Mouse (Mus musculus) MEL (cell line): Measurements from ENCODE around the gene Gm42688. TPM values are rescaled to one million over a fixed set of nuclear protein-coding genes. Genes with fewer than 3 reads are reported as not detected.

Experiments used
- DNase-seq: peaks from one replicate; pipeline ENCODE4 v3.0.0; 2011; ENCODE audit warnings: low read depth, low spot score
- H3K27ac ChIP-seq: 2 replicates; pipeline ENCODE4 v1.5.1; 2012; ENCODE audit warnings: low read depth, mild to moderate bottlenecking, control low read depth, low read length, moderate library complexity; ENCODE audit not compliant: control insufficient read depth
- H3K27me3 ChIP-seq, 2 experiments: fragments of 150-350 bp in 1 of 2; sonication (generic) in 1 of 2; 2 replicates each; pipeline ENCODE4 v1.6.1; 2012; ENCODE audit warnings: low read length in 2 of 2, mild to moderate bottlenecking in 2 of 2, improper control_type of control experiment in 1 of 2, moderate library complexity in 1 of 2; ENCODE audit not compliant: insufficient read depth in 2 of 2, control insufficient read depth in 1 of 2
- H3K36me3 ChIP-seq, 2 experiments: 2 replicates each; pipeline ENCODE4 v1.6.1; 2012 to 2014; ENCODE audit warnings: low read length in 2 of 2, improper control_type of control experiment in 1 of 2, inconsistent platforms in 1 of 2, mild to moderate bottlenecking in 1 of 2; ENCODE audit not compliant: insufficient read depth in 2 of 2, control insufficient read depth in 1 of 2
- H3K4me1 ChIP-seq, 2 experiments: fragments of 150-350 bp in 1 of 2; sonication (generic) in 1 of 2; 2 replicates each; pipeline ENCODE4 v1.6.1; 2012; ENCODE audit warnings: low read length in 2 of 2, improper control_type of control experiment in 1 of 2, mild to moderate bottlenecking in 1 of 2; ENCODE audit not compliant: insufficient read depth in 2 of 2, control insufficient read depth in 1 of 2
- H3K4me3 ChIP-seq, 2 experiments: fragments of 150-350 bp in 1 of 2; sonication (generic) in 1 of 2; 2 replicates each; pipeline ENCODE4 v1.5.1; 2012; ENCODE audit warnings: low read depth in 2 of 2, low read length in 2 of 2, mild to moderate bottlenecking in 2 of 2, moderate library complexity in 2 of 2, control low read depth in 1 of 2, improper control_type of control experiment in 1 of 2; ENCODE audit not compliant: control insufficient read depth in 1 of 2, insufficient read depth in 1 of 2
- H3K79me2 ChIP-seq: 2 replicates; pipeline ENCODE4 v1.6.1; 2012; ENCODE audit warnings: mild to moderate bottlenecking, low read length, moderate library complexity; ENCODE audit not compliant: control insufficient read depth, poor library complexity, insufficient read depth
- H3K9ac ChIP-seq: 2 replicates; pipeline ENCODE4 v1.6.1; 2012; ENCODE audit warnings: low read depth, mild to moderate bottlenecking, control low read depth, low read length, moderate library complexity; ENCODE audit not compliant: control insufficient read depth, poor library complexity, severe bottlenecking
- H3K9me3 ChIP-seq: fragments of 150-350 bp; sonication (generic); replicated peaks from 2 replicates; pipeline ENCODE4 v1.6.1; 2012; ENCODE audit warnings: mild to moderate bottlenecking, low read length, improper control_type of control experiment, moderate library complexity; ENCODE audit not compliant: insufficient read depth
- BHLHE40 ChIP-seq: IDR thresholded peaks from 2 replicates; pipeline ENCODE4 v1.6.1; 2012; ENCODE audit warnings: low read depth, mild to moderate bottlenecking, inconsistent platforms, low read length, improper control_type of control experiment, borderline replicate concordance
- CHD1 ChIP-seq: IDR thresholded peaks from 2 replicates; pipeline ENCODE4 v1.6.1; 2012; ENCODE audit warnings: low read depth, mild to moderate bottlenecking, inconsistent platforms, low read length, improper control_type of control experiment
- EP300 ChIP-seq, 2 experiments: IDR thresholded peaks; 2 replicates each; pipeline ENCODE4 v1.6.1; 2011; ENCODE audit warnings: improper control_type of control experiment in 2 of 2, low read length in 2 of 2, low read depth in 1 of 2, mild to moderate bottlenecking in 1 of 2
- ETS1 ChIP-seq: IDR thresholded peaks from 2 replicates; pipeline ENCODE4 v1.6.1; 2012; ENCODE audit warnings: low read depth, mild to moderate bottlenecking, inconsistent platforms, low read length, improper control_type of control experiment, moderate library complexity
- HCFC1 ChIP-seq: IDR thresholded peaks from 2 replicates; pipeline ENCODE4 v1.6.1; 2012; ENCODE audit warnings: low read depth, mild to moderate bottlenecking, inconsistent platforms, low read length, improper control_type of control experiment, moderate library complexity
- KAT2A ChIP-seq: conservative IDR thresholded peaks from 2 replicates; pipeline ENCODE4 v1.6.1; 2012; ENCODE audit warnings: low read depth, low read length, improper control_type of control experiment, inconsistent platforms
- MAX ChIP-seq: IDR thresholded peaks from 2 replicates; pipeline ENCODE4 v1.6.1; 2011; ENCODE audit warnings: low read length, improper control_type of control experiment
- MAZ ChIP-seq: IDR thresholded peaks from 2 replicates; pipeline ENCODE4 v1.6.1; 2012; ENCODE audit warnings: low read depth, mild to moderate bottlenecking, inconsistent platforms, low read length, improper control_type of control experiment
- POLR2A ChIP-seq, 2 experiments: IDR thresholded peaks; 2 replicates each; pipeline ENCODE4 v1.6.1; 2011 to 2012; ENCODE audit warnings: low read length in 2 of 2, mild to moderate bottlenecking in 2 of 2, control low read depth in 1 of 2, improper control_type of control experiment in 1 of 2, low read depth in 1 of 2, moderate library complexity in 1 of 2; ENCODE audit not compliant: control insufficient read depth in 1 of 2, insufficient read depth in 1 of 2, poor library complexity in 1 of 2
- POLR2AphosphoS2 ChIP-seq: IDR thresholded peaks from 2 replicates; pipeline ENCODE4 v1.6.1; 2011; ENCODE audit warnings: low read length, improper control_type of control experiment
- POLR2AphosphoS5 ChIP-seq: IDR thresholded peaks from 2 replicates; pipeline ENCODE4 v1.6.1; 2012; ENCODE audit warnings: low read depth, borderline replicate concordance, mild to moderate bottlenecking, inconsistent platforms, low read length, moderate library complexity, mixed read lengths
- RAD21 ChIP-seq: IDR thresholded peaks from 2 replicates; pipeline ENCODE4 v1.6.1; 2011; ENCODE audit warnings: mild to moderate bottlenecking, low read depth, low read length, improper control_type of control experiment
- TAL1 ChIP-seq: IDR thresholded peaks from 2 replicates; pipeline ENCODE4 v1.6.1; 2012; ENCODE audit warnings: mild to moderate bottlenecking, inconsistent platforms, low read length, moderate library complexity, mixed read lengths
- TCF12 ChIP-seq: IDR thresholded peaks from 2 replicates; pipeline ENCODE4 v1.6.1; 2014; ENCODE audit warnings: low read depth, mild to moderate bottlenecking, inconsistent platforms, low read length, improper control_type of control experiment, moderate library complexity
- UBTF ChIP-seq: IDR thresholded peaks from 2 replicates; pipeline ENCODE4 v1.6.1; 2012; ENCODE audit warnings: low read depth, mild to moderate bottlenecking, inconsistent platforms, low read length, improper control_type of control experiment, moderate library complexity, borderline replicate concordance; ENCODE audit not compliant: insufficient read depth
- polyA plus RNA-seq, 2 experiments: library from polyadenylated mRNA; stranded (reverse) in 1 of 2; unstranded in 1 of 2; fragments of >175 nt in 1 of 2; fragments of >200 nt in 1 of 2; gene quantifications; 2 replicates each; pipeline versions ENCODE4 v1.2.1 to v1.2.4; 2012; ENCODE audit warnings: low replicate concordance in 2 of 2, low read depth in 1 of 2; ENCODE audit not compliant: insufficient read length in 2 of 2, insufficient read depth in 1 of 2, missing spikeins in 1 of 2
- total RNA-seq: library from RNA; depleted of rRNA; stranded (reverse); fragments of 300-350 nt; gene quantifications from 2 replicates; pipeline ENCODE4 v1.2.3, GENCODE M21; 2012

Gene Gm42688
- total and polyA plus RNA-seq, 3 experiments, result 2.5 to 4.8 TPM; not detected in 1

- no peaks in the 10 kb centered on the region for H3K36me3 ChIP-seq
- peaks cover 0 to 15% of the 10 kb centered on the region in 2 experiments; a peak in 3 of 4 replicates for H3K4me1 ChIP-seq
- peak overlapping the region; percentile 72 to 91 for H3K4me3 ChIP-seq
- H3K9me3 ChIP-seq, result no peaks in the 10 kb centered on the region
- no peaks in the 10 kb centered on the region for H3K27me3 ChIP-seq
- H3K79me2 ChIP-seq, result peaks cover 6% of the 10 kb centered on the region; the same call in 1 of the 2 replicates
- H3K9ac ChIP-seq, result peak overlapping the region; percentile 89
- DNase-seq, result peak; percentile 38
- H3K27ac ChIP-seq, result no peak overlapping the region
- TF ChIP-seq MAZ (no peak), POLR2A (IDR thresholded peaks at IDR 0.05; ENCODE audit: control insufficient read depth in 1 of 2, insufficient read depth in 1 of 2, low read depth in 1 of 2, low read length in 2 of 2, poor library complexity in 1 of 2) (0 out of 4 replicates have a peak, but pooled peaks of 1 of the 2 experiments have one; percentile 26)
Measured at GRCm38 (mm10) chr6:83136291-83136880, 35.0 kb downstream of the Gm42688 start.

- peak overlapping the region; percentile 55 for H3K27ac ChIP-seq
- H3K36me3 ChIP-seq, result no peaks in the 10 kb centered on the region
- H3K4me1 ChIP-seq, result peaks cover 0 to 10% of the 10 kb centered on the region in 2 experiments; a peak in 3 of 4 replicates
- H3K9me3 ChIP-seq, result no peaks in the 10 kb centered on the region
- no peak for TF ChIP-seq RAD21
- TF ChIP-seq POLR2A (IDR thresholded peaks at IDR 0.05; ENCODE audit: control insufficient read depth in 1 of 2, insufficient read depth in 1 of 2, low read depth in 1 of 2, low read length in 2 of 2, poor library complexity in 1 of 2), result 0 out of 4 replicates have a peak, but pooled peaks of 1 of the 2 experiments have one; percentile 15
- TF ChIP-seq UBTF, result 0 out of 2 replicates have a peak, but pooled peaks have one; percentile 57
- no peak for TF ChIP-seq EP300 (IDR thresholded peaks at IDR 0.05; ENCODE audit: low read depth in 1 of 2, low read length in 2 of 2)
- TF ChIP-seq TCF12, result peak; percentile 20; the same call in 1 of the 2 replicates
- TF ChIP-seq MAZ, result 0 out of 2 replicates have a peak, but pooled peaks have one; percentile 42
- 0 out of 2 replicates have a peak, but pooled peaks have one; percentile 68 for TF ChIP-seq CHD1
- TF ChIP-seq TAL1, result no peak
- TF ChIP-seq ETS1, result 0 out of 2 replicates have a peak, but pooled peaks have one; percentile 12
- TF ChIP-seq BHLHE40, result no peak
- TF ChIP-seq KAT2A, result no peak
- TF ChIP-seq MAX, result 0 out of 2 replicates have a peak, but pooled peaks have one; percentile 9
- TF ChIP-seq HCFC1, result peak; percentile 50; the same call in 1 of the 2 replicates
- no peak for TF ChIP-seq POLR2AphosphoS5
- TF ChIP-seq POLR2AphosphoS2, result no peak
- H3K79me2 ChIP-seq, result peaks cover 6% of the 10 kb centered on the region; the same call in 1 of the 2 replicates
- H3K27me3 ChIP-seq, result no peaks in the 10 kb centered on the region
- DNase-seq, result peak; percentile 65
- peak overlapping the region; percentile 89 for H3K9ac ChIP-seq
- H3K4me3 ChIP-seq, result peak overlapping the region; percentile 72 to 91
Measured at GRCm38 (mm10) chr6:83136881-83137575, 35.6 kb downstream of the Gm42688 start.
